Mouse (Mus musculus): Measurements from ENCODE around the gene Chrna5. TPM values are rescaled to one million over a fixed set of nuclear protein-coding genes. Genes with fewer than 3 reads are reported as not detected.

The Chrna5 gene
- polyA plus RNA-seq, 1 experiment from 2014 or later: 1.2 TPM

- ATAC-seq (replicated peaks; ENCODE audit: insufficient number of reproducible peaks, low FRiP score, low TSS enrichment, low read depth) (peak; percentile 100), DNase-seq (ENCODE audit: low spot score) (peak; percentile 95)
- H3K9ac ChIP-seq (replicated peaks; ENCODE audit: low read length): peak within 1 kb of the TSS; percentile 82
- under 1% methylated on average over 64 of the region's 65 CpGs for WGBS
- H3K4me1 ChIP-seq (ENCODE audit: control insufficient read depth, insufficient read depth, low read length): no peaks in the 10 kb centered on the region
- H3K27ac ChIP-seq (replicated peaks; ENCODE audit: low read depth, low read length): peak within 1 kb of the TSS; percentile 78
- peak within 1 kb of the TSS; percentile 72 for H3K4me2 ChIP-seq (ENCODE audit: low read depth, low read length)
- no peaks in the 10 kb centered on the region for H3K9me3 ChIP-seq (replicated peaks; ENCODE audit: control insufficient read depth, low read length)
- peak within 1 kb of the TSS; percentile 87 for H3K4me3 ChIP-seq (ENCODE audit: low read depth, low read length)
- H3K36me3 ChIP-seq (replicated peaks; ENCODE audit: control insufficient read depth, insufficient read depth, low read depth, low read length): no peaks in the 10 kb centered on the region; the same call in none of the 2 replicates
- H3K27me3 ChIP-seq (ENCODE audit: control insufficient read depth, insufficient read depth, low read length): no peaks in the 10 kb centered on the region
Measured at GRCm38 (mm10) chr9:54950575-54951321, 29.9 kb upstream of the Chrna5 start, which contains the start of the genes Psma4 and AY074887. Gene Psma4 (plus strand): TSS chr9:54950790. Gene AY074887 (minus strand): TSS chr9:54950998.

GRCm38 (mm10) chr9:54961059-54961458 lies 19.6 kb upstream of the Chrna5 start:
- Histone ChIP-seq H3K9me3 (replicated peaks; ENCODE audit: control insufficient read depth, low read length) (no peaks in the 10 kb centered on the region), H3K4me3 (ENCODE audit: low read depth, low read length) (no peak overlapping the region), H3K27ac (replicated peaks; ENCODE audit: low read depth, low read length) (no peak overlapping the region), H3K4me1 (ENCODE audit: control insufficient read depth, insufficient read depth, low read length) (no peaks in the 10 kb centered on the region), H3K36me3 (replicated peaks; ENCODE audit: control insufficient read depth, insufficient read depth, low read depth, low read length) (peaks cover 7% of the 10 kb centered on the region), H3K9ac (replicated peaks; ENCODE audit: low read length) (no peak overlapping the region), H3K4me2 (ENCODE audit: low read depth, low read length) (no peak overlapping the region), H3K27me3 (ENCODE audit: control insufficient read depth, insufficient read depth, low read length) (no peaks in the 10 kb centered on the region)
- DNase-seq (ENCODE audit: low spot score) (no peak), ATAC-seq (replicated peaks; ENCODE audit: insufficient number of reproducible peaks, low FRiP score, low TSS enrichment, low read depth) (no peak)
- WGBS: 95% methylated on average over 4 of the region's 4 CpGs

GRCm38 (mm10) chr9:54963669-54964068 lies 17.0 kb upstream of the Chrna5 start:
- ATAC-seq (replicated peaks; ENCODE audit: insufficient number of reproducible peaks, low FRiP score, low TSS enrichment, low read depth): no peak
- no peak for DNase-seq (ENCODE audit: low spot score)
- H3K4me3 ChIP-seq (ENCODE audit: low read depth, low read length): no peak overlapping the region
- H3K9ac ChIP-seq (replicated peaks; ENCODE audit: low read length): no peak overlapping the region
- no peaks in the 10 kb centered on the region for H3K9me3 ChIP-seq (replicated peaks; ENCODE audit: control insufficient read depth, low read length)
- no peak overlapping the region for H3K27ac ChIP-seq (replicated peaks; ENCODE audit: low read depth, low read length)
- no peaks in the 10 kb centered on the region for H3K4me1 ChIP-seq (ENCODE audit: control insufficient read depth, insufficient read depth, low read length)
- no peaks in the 10 kb centered on the region for H3K27me3 ChIP-seq (ENCODE audit: control insufficient read depth, insufficient read depth, low read length)
- H3K4me2 ChIP-seq (ENCODE audit: low read depth, low read length): no peak overlapping the region
- H3K36me3 ChIP-seq (replicated peaks; ENCODE audit: control insufficient read depth, insufficient read depth, low read depth, low read length): 0 out of 2 replicates have a peak, but pooled peaks cover 1% of the 10 kb centered on the region

- Histone ChIP-seq H3K27me3 (ENCODE audit: control insufficient read depth, insufficient read depth, low read length) (no peaks in the 10 kb centered on the region), H3K4me3 (ENCODE audit: low read depth, low read length) (no peak overlapping the region), H3K4me2 (ENCODE audit: low read depth, low read length) (no peak overlapping the region), H3K9ac (replicated peaks; ENCODE audit: low read length) (no peak overlapping the region), H3K27ac (replicated peaks; ENCODE audit: low read depth, low read length) (no peak overlapping the region), H3K36me3 (replicated peaks; ENCODE audit: control insufficient read depth, insufficient read depth, low read depth, low read length) (no peaks in the 10 kb centered on the region), H3K4me1 (ENCODE audit: control insufficient read depth, insufficient read depth, low read length) (no peaks in the 10 kb centered on the region), H3K9me3 (replicated peaks; ENCODE audit: control insufficient read depth, low read length) (no peaks in the 10 kb centered on the region)
- no peak for DNase-seq (ENCODE audit: low spot score)
- WGBS: 64% methylated on average over 8 of the region's 8 CpGs
- ATAC-seq (replicated peaks; ENCODE audit: insufficient number of reproducible peaks, low FRiP score, low TSS enrichment, low read depth): no peak
Measured at GRCm38 (mm10) chr9:54969972-54970637, 10.6 kb upstream of the Chrna5 start.

- ATAC-seq (replicated peaks; ENCODE audit: insufficient number of reproducible peaks, low FRiP score, low TSS enrichment, low read depth) (peak; percentile 81), DNase-seq (ENCODE audit: low spot score) (peak; percentile 76)
- H3K9me3 ChIP-seq (replicated peaks; ENCODE audit: control insufficient read depth, low read length): no peaks in the 10 kb centered on the region
- H3K4me1 ChIP-seq (ENCODE audit: control insufficient read depth, insufficient read depth, low read length): no peaks in the 10 kb centered on the region
- H3K4me2 ChIP-seq (ENCODE audit: low read depth, low read length): peak overlapping the region; percentile 93
- under 1% methylated on average over 63 of the region's 85 CpGs for WGBS
- H3K27me3 ChIP-seq (ENCODE audit: control insufficient read depth, insufficient read depth, low read length): peaks cover 20% of the 10 kb centered on the region
- peak overlapping the region; percentile 59 for H3K4me3 ChIP-seq (ENCODE audit: low read depth, low read length)
- peak overlapping the region; percentile 50 for H3K9ac ChIP-seq (replicated peaks; ENCODE audit: low read length)
- H3K36me3 ChIP-seq (replicated peaks; ENCODE audit: control insufficient read depth, insufficient read depth, low read depth, low read length): no peaks in the 10 kb centered on the region
- no peak overlapping the region for H3K27ac ChIP-seq (replicated peaks; ENCODE audit: low read depth, low read length)
Measured at GRCm38 (mm10) chr9:54981291-54982191, 861 bp downstream of the Chrna5 start.

- H3K9ac ChIP-seq (replicated peaks; ENCODE audit: low read length): no peak overlapping the region
- no peaks in the 10 kb centered on the region for H3K36me3 ChIP-seq (replicated peaks; ENCODE audit: control insufficient read depth, insufficient read depth, low read depth, low read length)
- peak overlapping the region; percentile 59; the same call in 1 of the 2 replicates for H3K4me3 ChIP-seq (ENCODE audit: low read depth, low read length)
- H3K27me3 ChIP-seq (ENCODE audit: control insufficient read depth, insufficient read depth, low read length): peaks cover 20% of the 10 kb centered on the region
- 6% methylated on average over 7 of the region's 7 CpGs for WGBS
- H3K4me1 ChIP-seq (ENCODE audit: control insufficient read depth, insufficient read depth, low read length): no peaks in the 10 kb centered on the region
- no peak for ATAC-seq (replicated peaks; ENCODE audit: insufficient number of reproducible peaks, low FRiP score, low TSS enrichment, low read depth)
- DNase-seq (ENCODE audit: low spot score): peak; percentile 30
- no peaks in the 10 kb centered on the region for H3K9me3 ChIP-seq (replicated peaks; ENCODE audit: control insufficient read depth, low read length)
- H3K27ac ChIP-seq (replicated peaks; ENCODE audit: low read depth, low read length): no peak overlapping the region
- no peak overlapping the region; the same call in 1 of the 2 replicates for H3K4me2 ChIP-seq (ENCODE audit: low read depth, low read length)
Measured at GRCm38 (mm10) chr9:54982401-54982800, 1.7 kb downstream of the Chrna5 start.

- Histone ChIP-seq H3K27ac (replicated peaks; ENCODE audit: low read depth, low read length) (no peak overlapping the region), H3K4me2 (ENCODE audit: low read depth, low read length) (no peak overlapping the region), H3K4me1 (ENCODE audit: control insufficient read depth, insufficient read depth, low read length) (no peaks in the 10 kb centered on the region), H3K9me3 (replicated peaks; ENCODE audit: control insufficient read depth, low read length) (no peaks in the 10 kb centered on the region), H3K27me3 (ENCODE audit: control insufficient read depth, insufficient read depth, low read length) (no peaks in the 10 kb centered on the region), H3K36me3 (replicated peaks; ENCODE audit: control insufficient read depth, insufficient read depth, low read depth, low read length) (no peaks in the 10 kb centered on the region), H3K9ac (replicated peaks; ENCODE audit: low read length) (no peak overlapping the region), H3K4me3 (ENCODE audit: low read depth, low read length) (no peak overlapping the region)
- no peak for DNase-seq (ENCODE audit: low spot score)
- WGBS: 81% methylated on average over 3 of the region's 3 CpGs
- ATAC-seq (replicated peaks; ENCODE audit: insufficient number of reproducible peaks, low FRiP score, low TSS enrichment, low read depth): no peak
Measured at GRCm38 (mm10) chr9:54990362-54990761, 9.7 kb downstream of the Chrna5 start.
